Mouse (Mus musculus): Measurements from ENCODE around the gene Zdhhc12.

Gene Zdhhc12

DNA sequence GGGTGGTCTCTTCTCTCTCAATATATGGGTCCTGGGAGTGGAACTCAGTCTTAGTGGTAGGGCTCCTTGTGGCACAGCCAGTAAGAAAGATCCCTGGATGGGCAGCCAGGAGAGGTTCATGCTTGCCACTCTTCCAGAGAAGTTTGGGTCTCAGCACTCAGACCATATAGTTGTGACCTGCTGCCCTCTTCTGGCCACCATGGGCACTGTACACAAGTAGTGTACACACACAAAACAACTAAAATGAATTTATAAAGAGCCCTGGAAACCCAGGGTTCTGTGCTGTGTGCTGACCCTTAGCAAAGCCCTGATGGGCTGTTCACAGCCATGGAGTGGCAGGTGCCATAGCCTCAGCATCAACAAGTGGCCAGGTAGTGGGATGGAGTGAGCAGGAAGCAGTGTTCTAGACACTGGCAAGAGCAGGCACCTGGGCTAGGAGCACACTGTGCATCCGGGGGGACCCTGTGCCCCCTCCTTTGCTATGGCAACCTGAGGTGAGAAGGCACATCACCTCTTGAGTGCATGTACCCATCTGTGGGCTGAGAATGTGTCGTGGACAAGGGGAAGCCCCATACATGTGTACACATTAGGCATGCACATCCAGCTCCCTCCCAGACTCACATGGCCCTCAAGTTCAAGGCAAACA, 2.6 kb upstream of the Zdhhc12 start:
- DNase-seq, result peak; percentile 80 to 81

DNA sequence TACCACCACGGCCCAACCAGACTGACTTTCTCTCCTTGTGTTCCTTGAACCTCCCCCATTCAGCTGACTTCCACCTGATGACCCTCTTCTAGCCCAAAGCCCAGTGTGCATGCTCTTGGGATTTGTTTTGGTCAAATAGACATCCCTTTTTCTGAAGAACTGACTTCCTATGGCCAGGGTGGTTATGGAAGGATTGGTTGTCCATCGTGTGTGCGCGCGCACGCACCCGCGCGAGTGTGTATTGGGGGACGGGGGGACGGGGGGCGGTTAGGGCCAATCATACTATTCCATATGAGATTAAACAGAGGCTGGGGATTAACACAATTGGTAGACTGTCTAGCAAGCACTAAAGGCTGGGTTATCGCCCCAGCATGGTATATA, 750 bp upstream of the Zdhhc12 start:
- peak; percentile 46 to 49 for DNase-seq

DNA sequence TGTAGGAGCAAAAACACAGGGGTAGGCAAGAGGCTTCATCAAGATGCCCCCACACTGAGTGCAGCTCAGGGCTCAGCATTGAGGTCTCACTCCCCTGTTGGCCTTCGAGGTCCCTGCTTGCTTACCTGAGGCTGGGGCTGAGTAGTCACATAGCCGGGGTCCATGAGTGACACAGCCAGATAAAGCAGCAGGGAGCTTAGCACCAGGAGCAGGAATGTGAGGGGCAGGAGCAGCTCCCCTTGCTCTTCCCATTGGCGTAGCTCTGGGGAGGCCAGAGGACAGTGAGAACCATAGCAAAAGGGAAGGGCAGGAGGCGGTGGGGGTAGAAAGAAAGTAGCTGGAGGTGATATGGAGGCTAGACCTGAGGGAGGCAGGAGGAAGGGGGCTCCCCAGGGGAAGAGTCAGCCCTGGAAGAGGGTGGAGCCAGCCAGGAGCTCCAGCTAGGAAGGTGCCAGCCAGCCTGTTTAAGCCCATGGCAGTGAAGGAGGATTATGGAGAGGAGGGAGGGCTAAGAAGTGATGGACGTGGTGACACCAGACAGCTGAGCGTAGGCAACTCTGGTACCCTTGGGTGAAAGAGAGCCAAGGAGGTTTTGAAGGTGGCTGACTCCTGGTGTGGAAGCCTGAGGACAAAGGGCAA, 1.0 kb downstream of the Zdhhc12 start:
- DNase-seq, result no peak

DNA sequence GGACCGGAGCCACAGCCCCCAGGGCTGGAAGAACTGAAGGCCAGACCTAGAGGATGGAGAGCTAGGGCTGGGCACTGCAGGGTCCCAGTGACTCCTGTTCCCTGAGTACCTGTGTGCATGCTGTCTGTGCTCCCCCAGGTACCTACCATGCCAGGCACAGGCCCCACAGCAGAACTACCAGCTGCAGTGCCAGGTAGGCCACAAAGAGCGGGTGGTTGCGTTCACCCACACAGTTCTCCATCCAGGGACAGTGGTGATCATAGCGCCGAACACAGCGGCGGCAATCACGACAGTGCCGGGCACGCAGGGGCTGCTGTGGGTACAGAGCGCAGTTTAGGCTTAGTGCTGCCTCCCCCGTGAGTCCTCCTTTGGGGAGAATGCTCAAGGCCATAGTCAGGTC, 1.9 kb downstream of the Zdhhc12 start:
- no peak for DNase-seq

DNA sequence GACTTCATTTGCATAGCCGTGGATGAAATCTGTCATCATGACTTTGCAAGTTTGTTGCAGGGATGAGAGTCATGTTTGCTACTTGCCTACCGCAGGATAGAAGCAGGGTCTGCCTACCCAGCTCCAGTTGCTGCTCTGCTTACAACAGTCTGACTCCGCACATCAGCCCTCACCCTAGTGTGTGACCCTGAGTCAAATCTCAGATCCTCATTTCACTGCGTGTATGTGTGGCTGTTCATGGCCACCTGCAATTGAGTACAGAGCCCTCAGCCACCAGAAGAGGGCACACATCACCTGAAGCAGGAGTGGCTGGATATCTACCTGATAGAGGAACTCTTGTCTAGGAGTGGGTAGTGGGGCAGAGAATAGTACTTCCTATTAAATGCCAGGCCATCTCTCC, 6.1 kb downstream of the Zdhhc12 start:
- no peak for DNase-seq

DNA sequence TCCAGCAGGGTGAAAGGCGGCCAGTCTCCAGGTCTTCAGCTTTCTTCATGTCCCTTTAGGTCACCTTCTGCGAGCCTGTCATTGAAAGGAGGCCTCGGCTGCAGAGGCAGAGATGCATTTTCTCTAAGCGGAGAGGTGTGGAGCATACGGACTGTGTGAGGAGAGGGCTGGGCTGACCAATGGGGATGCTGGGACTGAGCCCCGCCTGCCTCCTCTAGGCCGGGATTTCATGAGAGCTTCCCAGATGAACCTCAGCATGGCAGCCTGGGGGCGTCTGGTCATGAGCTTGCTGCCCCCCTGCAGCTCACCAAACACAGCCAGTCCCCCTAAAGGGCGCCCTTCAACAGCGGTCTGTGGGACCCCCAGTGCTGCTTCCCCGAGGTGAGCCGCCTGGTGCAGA, 8.8 kb downstream of the Zdhhc12 start:
- peak in 1 of 2 experiments; percentile 25 for DNase-seq

DNA sequence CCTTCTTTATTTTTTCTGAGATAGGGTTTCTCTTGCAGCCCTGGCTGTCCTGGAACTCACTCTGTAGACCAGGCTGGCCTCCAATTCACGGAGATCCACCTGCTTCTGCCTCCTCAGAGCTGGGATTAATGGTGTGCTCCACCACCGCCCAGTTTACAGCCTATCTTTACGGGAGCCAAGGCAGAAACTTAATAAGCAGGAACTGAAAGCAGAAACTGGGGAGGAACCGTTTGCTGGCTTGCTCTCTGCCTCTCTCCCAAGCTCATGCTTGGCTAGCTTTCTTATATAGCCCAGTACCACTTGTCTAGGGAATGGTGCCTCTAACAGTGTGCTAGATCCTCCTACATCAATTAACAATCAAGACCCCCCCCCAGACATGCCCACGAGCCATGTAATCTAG, 9.3 kb downstream of the Zdhhc12 start:
- no peak for DNase-seq

DNA sequence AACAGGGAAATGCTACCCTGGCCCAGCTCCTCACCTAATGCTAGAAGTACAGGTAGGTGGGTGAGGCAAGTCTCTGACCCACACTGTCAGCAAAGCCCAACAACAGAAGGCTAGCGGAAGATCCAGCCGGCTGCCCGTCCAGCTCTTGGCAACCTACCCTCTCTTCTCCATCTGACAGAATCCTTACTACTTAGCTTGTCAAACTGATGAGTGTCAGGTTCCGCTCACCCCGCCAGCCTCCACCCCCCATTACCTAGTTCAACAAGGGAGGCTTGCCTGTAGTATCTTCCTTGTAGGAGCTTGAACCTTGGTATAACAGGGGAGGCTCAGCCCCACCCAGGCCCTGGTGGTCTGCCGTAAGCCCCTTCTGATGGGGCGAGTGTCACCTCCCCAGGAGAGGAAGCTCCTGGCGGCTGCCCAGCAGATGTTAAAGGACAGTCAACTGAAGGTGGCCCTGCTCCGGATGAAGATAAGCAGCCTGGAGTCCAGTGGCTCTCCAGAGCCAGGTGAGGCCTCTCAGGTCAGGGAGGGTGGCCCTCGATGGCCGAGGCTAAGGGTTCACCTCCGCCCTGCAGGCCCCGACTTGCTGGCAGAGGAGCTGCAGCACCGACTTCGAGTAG, 13.2 kb downstream of the Zdhhc12 start:
- DNase-seq, result peak; percentile 41 to 49

DNA sequence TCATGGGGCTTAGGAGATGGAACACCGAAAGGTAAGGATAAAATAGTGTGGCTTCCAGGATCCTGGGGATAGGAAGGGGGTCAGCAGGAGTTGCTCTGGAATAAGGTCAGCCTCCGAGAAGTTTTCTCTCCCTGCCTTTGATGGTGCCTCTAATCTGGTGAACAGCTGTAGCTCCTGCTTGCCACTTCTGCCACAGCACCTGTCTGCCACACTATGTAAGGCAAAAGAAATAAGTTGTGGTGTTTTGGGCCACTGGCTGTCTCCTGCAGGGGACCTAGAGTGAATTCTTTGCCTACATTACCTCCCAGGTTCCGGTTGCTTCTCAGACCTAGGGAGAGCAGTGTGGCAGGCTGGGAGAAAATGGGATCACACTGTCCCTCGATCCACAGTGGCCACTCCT, 14.7 kb downstream of the Zdhhc12 start:
- no peak for DNase-seq

DNA sequence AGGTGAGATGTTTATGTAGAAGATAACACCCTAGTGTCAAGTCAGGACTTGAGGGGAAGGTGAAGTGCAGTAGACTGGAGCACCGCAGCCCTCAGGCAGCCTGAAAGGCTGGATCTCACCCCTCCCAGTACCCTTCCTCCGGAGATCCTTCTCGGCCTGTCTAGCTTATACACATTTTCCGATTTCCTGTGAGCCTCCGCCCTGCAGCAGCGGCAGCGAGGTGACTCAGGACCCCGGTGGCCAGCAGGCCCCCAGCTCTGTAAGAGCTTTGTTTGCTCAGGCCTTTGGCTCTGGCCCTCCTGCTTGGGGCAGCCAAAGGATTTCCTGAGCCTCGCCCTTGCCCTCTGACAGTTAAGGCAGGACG, 15.1 kb downstream of the Zdhhc12 start:
- DNase-seq, result no peak

DNA sequence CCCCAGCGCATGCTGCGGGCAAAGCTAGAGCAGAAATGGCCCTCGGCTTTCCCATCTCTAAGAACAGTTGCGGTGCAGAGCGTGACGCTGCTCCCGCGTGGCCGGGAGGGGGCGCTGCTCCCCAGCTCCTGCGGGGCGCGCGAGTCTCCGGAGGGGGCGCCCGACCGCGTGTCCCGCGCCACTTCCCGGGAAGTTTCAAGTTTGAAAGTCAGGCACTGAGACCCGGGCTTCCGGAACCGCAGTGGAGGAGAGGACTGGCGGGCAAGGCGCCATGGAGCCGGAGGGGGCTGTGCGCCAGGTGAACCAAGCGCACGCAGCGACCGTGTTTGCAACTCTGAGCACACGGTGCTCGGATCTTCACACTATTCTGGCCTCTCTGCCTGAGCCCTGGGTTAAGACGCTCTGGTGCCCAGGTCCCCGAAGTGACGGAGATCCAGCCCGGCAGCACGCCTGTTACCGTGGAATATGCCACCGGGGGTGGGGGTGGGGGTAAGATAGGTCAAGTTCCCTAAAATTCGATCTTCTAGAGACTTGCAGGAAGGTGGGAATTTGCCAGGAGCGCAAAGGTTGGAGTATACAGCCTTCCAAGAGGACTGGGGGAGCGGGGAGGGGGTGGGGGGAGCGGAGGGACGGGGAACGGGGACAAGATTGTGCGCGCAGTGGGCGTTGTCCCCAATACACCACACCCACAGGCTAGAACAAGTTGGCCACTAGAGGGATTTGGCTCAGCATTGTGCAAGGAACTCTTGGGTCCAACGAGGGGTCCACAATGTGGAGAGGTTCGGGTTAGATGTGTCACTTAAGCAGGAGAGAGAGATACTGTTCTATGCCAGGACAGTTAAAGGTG, 15.7 kb downstream of the Zdhhc12 start, which contains the start of gene Pkn3:
Pkn3 (plus strand) TSS at position 183 of the 847 bp plus-strand sequence.
- peak; percentile 87 to 92 for DNase-seq

DNA sequence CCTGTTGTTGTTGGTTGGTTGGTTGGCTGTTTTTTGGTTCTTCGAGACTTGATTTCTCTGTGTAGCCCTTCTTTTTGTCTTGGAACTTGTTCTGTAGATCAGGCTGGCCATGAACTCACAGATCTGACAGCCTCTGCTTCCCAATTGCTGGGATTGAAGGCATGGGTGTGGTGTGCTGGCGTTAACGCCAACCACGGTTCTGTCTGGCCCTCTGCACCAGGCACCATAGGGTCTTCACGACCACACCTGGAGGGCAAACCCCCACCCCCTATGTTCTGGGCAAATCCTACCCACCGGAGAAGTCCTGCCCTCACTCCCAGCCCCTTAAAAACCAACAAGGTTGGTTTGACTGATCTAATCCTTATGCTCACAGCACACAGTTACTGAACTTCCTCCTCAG, 16.5 kb downstream of the Zdhhc12 start:
- no peak for DNase-seq

DNA sequence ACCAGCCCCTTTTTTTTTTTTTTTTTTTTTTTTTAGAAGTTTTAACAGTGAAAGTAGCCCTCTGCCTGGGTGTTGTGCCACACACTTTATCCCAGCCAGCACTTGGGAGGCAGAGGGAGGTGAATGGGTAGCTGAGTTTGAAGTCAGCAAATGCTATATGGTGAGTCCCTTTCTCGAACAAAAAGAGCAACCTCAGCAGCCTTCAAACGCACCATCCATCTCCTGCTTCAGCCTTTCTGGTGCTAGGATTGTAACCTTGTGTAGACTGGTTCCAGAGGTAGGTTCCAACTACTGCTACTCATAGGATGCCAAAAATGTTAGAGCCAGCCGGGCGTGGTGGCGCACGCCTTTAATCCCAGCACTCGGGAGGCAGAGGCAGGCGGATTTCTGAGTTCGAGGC, 17.0 kb downstream of the Zdhhc12 start:
- DNase-seq, result no peak

DNA sequence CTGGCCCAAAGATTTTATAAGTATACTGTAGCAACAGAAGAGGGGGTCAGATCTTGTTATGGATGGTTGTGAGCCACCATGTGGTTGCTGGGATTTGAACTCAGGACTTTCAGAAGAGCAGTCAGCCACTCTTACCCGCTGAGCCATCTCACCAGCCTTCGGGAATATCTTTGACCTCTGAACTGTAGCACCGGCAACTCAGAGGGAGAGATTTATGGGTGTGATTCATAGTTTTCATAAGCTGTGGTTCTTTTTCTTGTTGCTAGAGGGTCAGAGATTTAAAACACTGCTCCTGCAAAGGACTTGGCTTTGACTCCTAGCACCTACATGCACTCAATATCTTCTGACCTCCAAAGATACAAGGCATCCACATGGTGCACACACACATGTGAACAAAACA, 17.8 kb downstream of the Zdhhc12 start:
- DNase-seq, result no peak

DNA sequence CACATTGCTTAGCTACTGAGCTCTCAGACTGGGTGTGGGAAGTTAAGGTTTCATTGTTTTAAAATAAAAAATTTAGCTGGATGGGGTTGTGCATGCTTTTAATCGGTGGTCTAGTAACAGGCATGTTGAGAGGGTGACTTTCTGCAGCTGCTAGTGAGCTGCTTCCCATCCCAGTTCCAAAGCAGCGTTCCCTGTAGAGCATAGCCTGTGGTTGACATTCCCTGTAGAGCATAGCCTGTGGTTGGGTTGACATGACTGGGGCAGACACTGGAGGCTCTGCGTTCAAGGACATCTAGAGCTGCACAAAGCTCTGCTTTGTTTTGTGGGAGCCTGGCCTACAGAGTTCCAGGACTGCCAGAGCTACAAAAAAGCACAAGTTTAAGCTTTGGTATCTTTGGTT, 20.2 kb downstream of the Zdhhc12 start:
- no peak for DNase-seq

DNA sequence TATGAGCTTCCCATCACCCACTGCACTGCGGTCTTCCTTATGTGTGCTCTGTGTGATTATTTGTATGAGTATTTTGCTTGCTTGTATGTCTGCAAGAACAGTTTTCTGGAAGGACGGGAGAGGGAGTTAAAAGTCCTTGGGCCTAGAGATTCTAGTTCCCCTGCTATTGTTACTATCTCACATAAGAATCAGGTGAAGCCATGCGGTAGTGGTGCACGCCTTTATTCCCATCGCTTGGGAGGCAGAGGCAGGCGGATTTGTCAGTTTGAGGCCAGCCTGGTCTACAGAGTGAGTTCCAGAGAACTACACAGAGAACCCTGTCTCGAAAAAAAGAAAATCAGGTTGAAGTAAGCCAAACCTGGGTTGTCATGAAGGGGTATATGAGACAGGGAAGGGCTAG, 20.6 kb downstream of the Zdhhc12 start:
- DNase-seq, result no peak

DNA sequence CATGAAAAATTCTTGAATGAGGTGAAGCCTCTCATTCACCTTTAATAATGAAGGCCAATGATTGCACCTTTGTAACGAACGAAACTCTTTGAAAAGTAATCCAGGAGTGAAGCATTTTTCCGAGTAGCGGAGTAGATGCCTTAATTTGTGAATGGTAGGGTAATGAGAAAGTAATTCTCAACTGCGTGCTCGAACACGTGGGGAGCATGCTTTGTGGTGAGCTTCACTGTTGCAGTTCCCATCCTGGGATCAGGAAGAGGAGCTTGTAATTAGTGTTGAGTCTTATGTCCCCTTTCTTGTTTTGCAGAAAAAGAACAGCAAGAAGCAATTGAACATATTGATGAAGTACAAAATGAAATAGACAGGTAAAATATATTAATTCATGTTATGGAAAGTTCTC, 25.5 kb downstream of the Zdhhc12 start:
- no peak for DNase-seq

DNA sequence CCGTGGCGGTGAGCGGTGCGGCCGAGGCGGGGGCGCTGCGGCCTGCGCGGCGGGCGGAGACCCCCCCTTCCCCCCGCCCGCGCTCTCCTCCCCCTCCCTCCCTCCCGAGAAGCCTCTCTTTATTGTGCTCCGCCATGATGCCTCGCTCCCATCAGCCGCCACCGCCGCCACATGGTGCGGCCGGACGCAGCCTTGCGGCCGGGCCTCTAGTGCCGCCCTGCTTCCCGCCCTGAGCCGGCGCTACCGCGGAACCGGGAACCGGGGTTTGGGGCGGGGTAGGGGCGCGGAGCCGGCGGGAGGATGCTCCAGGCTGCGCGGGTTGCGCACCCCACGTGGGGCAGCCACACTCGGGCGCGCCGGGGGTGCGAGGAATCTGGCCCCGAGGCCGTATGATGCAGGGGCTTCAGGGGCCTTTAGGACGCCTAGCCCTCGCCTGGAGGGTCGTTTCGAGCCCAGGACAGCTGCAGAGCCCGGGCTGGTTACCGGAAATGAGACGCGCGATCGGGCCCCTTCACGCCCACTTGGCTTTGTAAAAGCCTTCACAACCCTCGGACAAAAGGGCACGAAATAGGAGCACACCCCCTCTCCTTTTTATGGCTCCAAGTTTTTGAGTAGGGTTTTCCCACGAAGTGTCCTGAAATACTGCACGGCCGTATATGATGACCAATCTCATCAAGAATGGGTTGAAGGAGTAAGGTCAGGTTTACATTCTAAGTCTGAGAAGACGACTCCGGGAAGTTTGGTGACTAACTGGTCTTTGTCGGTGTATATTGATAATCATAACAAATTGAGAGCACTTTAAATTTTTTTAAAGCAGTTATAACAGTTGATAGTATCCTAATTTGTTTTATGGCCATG, 26.2 kb downstream of the Zdhhc12 start:
- peak; percentile 70 to 75 for DNase-seq

DNA sequence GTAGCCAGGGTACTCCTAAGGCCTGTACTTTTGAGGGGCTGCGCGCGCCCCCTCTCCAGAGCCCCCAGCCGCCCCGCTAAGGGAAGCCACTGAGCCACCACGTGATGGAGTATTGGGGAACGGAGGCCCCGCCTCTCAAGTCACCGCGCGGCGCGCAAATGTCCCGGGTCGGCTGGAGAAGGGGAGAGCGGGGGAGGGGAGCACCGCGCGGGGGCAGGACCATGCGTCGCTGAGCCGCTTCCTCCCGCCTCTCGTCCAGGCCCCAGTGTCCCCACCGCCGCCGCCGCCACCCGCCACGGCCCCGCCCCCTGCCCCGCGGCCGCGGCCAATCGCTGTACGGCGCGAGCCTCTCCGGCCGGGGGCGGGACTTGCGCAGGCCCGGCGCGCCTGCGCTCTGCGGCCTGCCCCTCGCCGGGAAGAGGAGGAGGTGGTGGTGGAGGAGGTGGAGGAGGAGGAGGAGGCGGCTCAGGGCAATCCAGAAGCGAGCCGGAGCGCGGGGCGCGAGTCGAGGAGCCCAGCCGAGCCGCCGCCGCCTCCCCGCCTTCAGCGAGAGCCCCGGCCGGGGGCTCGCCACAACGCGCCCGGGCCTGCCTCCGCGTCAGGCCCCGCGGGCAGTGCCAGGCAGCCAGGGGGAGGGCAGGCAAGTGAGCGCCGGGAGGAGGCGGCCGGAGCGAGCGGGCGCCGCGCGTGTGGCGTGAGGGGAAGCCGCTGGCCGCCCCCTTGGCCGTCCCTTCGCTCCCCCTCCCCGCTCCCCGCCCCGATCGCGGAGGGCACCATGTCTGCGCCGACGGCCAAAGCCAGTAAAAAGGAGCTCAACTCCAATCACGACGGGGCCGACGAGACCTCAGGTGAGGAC, 27.2 kb downstream of the Zdhhc12 start:
- DNase-seq, result peak; percentile 97 to 99

DNA sequence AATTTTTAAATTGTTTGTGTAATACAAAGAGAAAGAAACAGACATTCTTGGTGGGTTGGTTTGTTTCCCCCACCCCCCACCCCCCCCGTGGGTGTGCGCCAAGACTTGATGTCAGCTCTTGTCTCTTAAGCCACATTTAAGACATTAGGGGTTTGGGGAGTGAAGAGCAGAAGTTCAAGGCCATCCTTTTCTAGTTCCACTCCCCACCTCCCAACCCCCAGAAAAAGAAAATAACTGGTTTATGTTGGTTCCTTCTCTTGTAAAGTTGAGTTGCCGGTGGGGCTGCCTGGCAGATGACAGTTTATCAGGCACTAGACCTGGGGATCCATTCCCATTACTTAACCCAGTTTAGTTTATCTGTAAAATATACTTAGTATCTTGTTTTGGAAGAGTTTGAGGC, 29.1 kb downstream of the Zdhhc12 start:
- DNase-seq, result no peak

DNA sequence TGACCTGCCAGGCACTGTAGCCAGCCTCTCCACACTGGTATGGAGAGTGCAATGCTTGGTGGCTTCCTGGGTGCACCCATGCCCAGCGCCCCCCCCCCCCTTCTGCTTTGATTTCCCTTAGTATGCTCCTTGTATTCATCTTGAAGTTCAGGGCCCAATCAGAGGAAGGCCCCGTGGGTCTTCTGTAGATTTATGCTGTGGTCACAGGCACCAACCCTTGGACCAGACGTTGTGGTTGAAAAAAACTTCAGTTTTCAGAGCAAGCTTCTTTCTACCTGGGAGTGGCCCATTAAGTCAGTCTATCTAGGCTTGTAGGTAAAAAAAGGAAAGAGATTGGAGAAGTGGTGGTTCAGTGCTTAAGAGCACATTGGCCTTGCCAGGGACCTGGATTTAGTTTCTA, 29.7 kb downstream of the Zdhhc12 start:
- no peak for DNase-seq

DNA sequence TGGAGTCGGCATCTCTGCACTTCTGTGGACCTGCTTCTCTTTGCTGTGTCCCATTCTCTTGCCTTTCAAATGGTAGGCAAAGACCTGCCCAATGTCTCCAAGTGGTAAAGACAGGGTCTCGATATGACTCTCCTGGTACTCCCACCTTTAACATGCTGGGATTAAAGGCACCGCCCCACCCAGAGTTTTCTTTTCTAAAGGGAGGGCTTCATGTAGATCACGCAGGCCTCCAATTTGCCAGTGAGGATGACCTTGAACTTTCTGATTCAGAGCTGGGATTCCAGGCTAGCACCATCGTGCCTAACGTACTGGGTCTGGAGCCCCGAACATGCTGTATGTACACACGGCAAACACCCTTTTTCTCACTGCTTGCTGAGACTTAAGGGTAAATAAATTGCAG, 30.2 kb downstream of the Zdhhc12 start:
- no peak for DNase-seq

Data from cerebellum, postnatal 10 days (tissue).